Mouse (Mus musculus) right cerebral cortex, adult 18-20 months (tissue): Measurements from ENCODE around the gene Ceacam5.

Experiments
- DNase-seq: peaks from one replicate; pipeline ENCODE4 v3.0.0; 2022; ENCODE audit warnings: mixed read lengths

The Ceacam5 gene

DNA sequence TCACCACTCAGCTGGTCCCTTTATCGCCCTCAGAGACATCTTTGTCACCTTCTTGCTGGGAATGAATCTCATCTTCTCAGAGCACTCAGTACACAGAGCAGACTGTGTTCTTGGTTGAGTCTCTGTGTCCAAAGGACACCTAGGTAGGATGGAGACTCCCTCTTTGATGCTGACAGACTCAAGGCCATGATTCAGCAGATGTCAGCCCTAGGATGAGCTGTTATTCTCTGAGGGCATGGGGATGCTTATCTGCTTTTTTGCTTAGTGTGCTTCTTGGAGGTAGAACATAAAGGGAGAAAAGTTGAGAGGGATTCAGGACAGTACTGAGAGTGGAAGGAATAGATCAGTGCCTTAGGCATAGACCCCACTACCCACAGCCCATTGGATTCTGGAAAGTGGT, at the start of gene Ceacam5:
TSS of gene Ceacam5 (plus strand) at position 301 of the 400 bp plus-strand sequence.
- DNase-seq = no peak
